In the genomic region with DNA sequence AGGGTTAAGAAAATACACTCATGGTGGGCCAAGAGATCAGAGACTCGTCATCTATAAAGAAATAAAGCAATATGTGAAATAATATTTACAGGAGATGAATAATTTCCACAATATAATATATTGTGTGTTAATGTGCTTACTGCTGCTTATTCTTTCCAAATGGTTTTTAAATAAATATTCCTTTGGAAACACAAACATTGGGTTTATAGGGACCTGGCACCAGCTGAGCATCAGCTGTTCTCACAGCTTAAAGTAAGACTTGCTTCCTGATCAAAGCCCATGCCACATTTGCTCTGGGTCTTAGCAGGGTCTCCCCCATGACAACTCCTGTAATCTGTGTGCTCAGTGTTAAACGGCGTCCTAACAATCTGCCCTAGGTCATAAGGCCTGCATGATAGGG, we compare ENCODE assay signal across 13 mouse cellular contexts. TPM values are rescaled to one million over a fixed set of nuclear protein-coding genes. Genes with fewer than 3 reads are reported as not detected.
"Had no signal": no experiment of that assay in that cellular context is flagged by ENCODE, and none has a peak within 500 bp of the region (broad histone marks: within the 10 kb centered on the region; RNA-seq: fewer than 3 reads in every experiment).

No protein-coding gene starts in this region.

RNA-seq across cellular contexts. Expression of a gene that starts 14.7 kb away (rescaled TPM):
- polyA plus RNA-seq: frontal cortex, adult 2 months; heart, embryonic 10.5 days; heart, embryonic 12.5 days; heart, embryonic 14.5 days; heart, embryonic 16.5 days; inflammation-experienced regulatory T-cells, adult 6 months; intestine, embryonic 15.5 days; intestine, postnatal 0 days; kidney, embryonic 14.5 days; kidney, embryonic 16.5 days; limb, embryonic 10.5 days; limb, embryonic 12.5 days; limb, embryonic 14.5 days had no signal
